Mouse (Mus musculus) gastrocnemius, postnatal 10 days (tissue): ENCODE measurements around the gene Gm20897. TPM values are rescaled to one million over a fixed set of nuclear protein-coding genes. Genes with fewer than 3 reads are reported as not detected.
"Not testable (repeated sequence)": the region's sequence is repeated elsewhere in the genome, so short reads cannot be mapped to it uniquely, and the experiment has no call there.

ENCODE experiments used
- DNase-seq: peaks from one replicate; pipeline ENCODE4 v3.0.0; 2021; ENCODE audit warnings: mixed read lengths
- long read RNA-seq, 2 experiments: library from polyadenylated mRNA; stranded (forward); transcript quantifications; one replicate each; pipeline ENCODE4 v2.0.0; 2021
- total RNA-seq, 2 experiments: library from RNA; stranded (reverse); gene quantifications; 2 replicates each; pipeline ENCODE4 v1.2.3; 2021

The Gm20897 gene
- not detected for total RNA-seq
- long read RNA-seq, experiment 1 = 0 reads
- long read RNA-seq, experiment 2 = 0 reads

DNA sequence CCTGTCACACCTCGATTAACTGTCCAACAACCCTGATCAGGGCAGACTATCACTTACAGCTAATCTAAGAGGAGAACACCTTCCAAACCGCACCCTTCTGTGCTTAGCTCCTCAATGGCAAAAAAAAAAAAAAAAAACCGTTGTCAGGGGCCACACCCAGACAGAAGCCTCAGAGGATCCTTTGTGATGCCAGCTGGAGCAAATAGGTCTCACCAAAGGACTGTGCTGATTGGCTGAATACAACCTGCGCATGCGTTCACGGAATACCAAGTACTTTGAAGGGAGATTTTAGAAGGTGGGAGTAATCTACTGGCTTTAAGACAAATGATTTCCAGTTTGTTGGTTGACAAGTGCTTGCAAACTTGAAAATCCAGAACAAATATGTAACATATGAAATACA is at the start of gene Gm20897:
Gm20897 (minus strand) TSS at position 101 of the 400 bp plus-strand sequence.
- not testable (repeated sequence) for DNase-seq

Other genes with a start within 250 kb of the Gm20897 start
- gene Gm21732, start 73.5 kb upstream of the Gm20897 start, total RNA-seq = not detected